Mouse (Mus musculus): ENCODE data around the gene Tufm. TPM values are rescaled to one million over a fixed set of nuclear protein-coding genes. Genes with fewer than 3 reads are reported as not detected.
"Not testable (repeated sequence)": the region's sequence is repeated elsewhere in the genome, so short reads cannot be mapped to it uniquely, and the experiment has no call there.

Tufm gene
- polyA plus RNA-seq, 1 experiment, result 43.5 TPM

- no peaks in the 10 kb centered on the region; the same call in 1 of the 2 replicates for H3K36me3 ChIP-seq (ENCODE audit: control insufficient read depth, insufficient read depth, low read length)
- TF ChIP-seq CTCF (IDR thresholded peaks at IDR 0.05; ENCODE audit: control insufficient read depth, insufficient read depth, insufficient replicate concordance, low read depth, low read length), result no peak
- TF ChIP-seq POLR2A (IDR thresholded peaks at IDR 0.05; ENCODE audit: control insufficient read depth, low read depth, low read length), result peak; percentile 7; the same call in 1 of the 2 replicates
- H3K4me1 ChIP-seq (ENCODE audit: control insufficient read depth, insufficient read depth, low read length), result peaks cover 7% of the 10 kb centered on the region
Observed at GRCm38 (mm10) chr7:126482392-126482871, 4.7 kb upstream of the Tufm start.

GRCm38 (mm10) chr7:126487617-126488385, 640 bp downstream of the Tufm start:
- Histone ChIP-seq H3K27ac (ENCODE audit: control insufficient read depth, insufficient read depth, low read depth, low read length) (peak overlapping the region; percentile 73), H3K4me3 (ENCODE audit: control insufficient read depth, low read depth, low read length) (peak overlapping the region; percentile 96)
- H3K4me1 ChIP-seq (ENCODE audit: control insufficient read depth, insufficient read depth, low read length); H3K27me3 ChIP-seq (ENCODE audit: control insufficient read depth, insufficient read depth, low read length); H3K36me3 ChIP-seq (ENCODE audit: control insufficient read depth, insufficient read depth, low read length): not testable (repeated sequence)

More at GRCm38 (mm10) chr7:126482392-126482871, 4.7 kb upstream of the Tufm start:
- H3K27ac ChIP-seq (ENCODE audit: control insufficient read depth, insufficient read depth, low read depth, low read length), result peak overlapping the region; percentile 56
- H3K27me3 ChIP-seq (ENCODE audit: control insufficient read depth, insufficient read depth, low read length), result no peaks in the 10 kb centered on the region
- peak overlapping the region; percentile 61; the same call in 1 of the 2 replicates for H3K4me3 ChIP-seq (ENCODE audit: control insufficient read depth, low read depth, low read length)

- Histone ChIP-seq H3K4me3 (ENCODE audit: control insufficient read depth, low read depth, low read length) (no peak overlapping the region), H3K36me3 (ENCODE audit: control insufficient read depth, insufficient read depth, low read length) (peaks cover 7% of the 10 kb centered on the region), H3K27ac (ENCODE audit: control insufficient read depth, insufficient read depth, low read depth, low read length) (no peak overlapping the region), H3K27me3 (ENCODE audit: control insufficient read depth, insufficient read depth, low read length) (no peaks in the 10 kb centered on the region), H3K4me1 (ENCODE audit: control insufficient read depth, insufficient read depth, low read length) (peaks cover 9% of the 10 kb centered on the region)
- TF ChIP-seq POLR2A (IDR thresholded peaks at IDR 0.05; ENCODE audit: control insufficient read depth, low read depth, low read length), result no peak
- TF ChIP-seq CTCF (IDR thresholded peaks at IDR 0.05; ENCODE audit: control insufficient read depth, insufficient read depth, insufficient replicate concordance, low read depth, low read length), result no peak
Observed at GRCm38 (mm10) chr7:126491005-126491404, 3.8 kb downstream of the Tufm start.

GRCm38 (mm10) chr7:126491973-126492372, 4.8 kb downstream of the Tufm start:
- TF ChIP-seq CTCF (IDR thresholded peaks at IDR 0.05; ENCODE audit: control insufficient read depth, insufficient read depth, insufficient replicate concordance, low read depth, low read length) (no peak), POLR2A (IDR thresholded peaks at IDR 0.05; ENCODE audit: control insufficient read depth, low read depth, low read length) (no peak)
- no peak overlapping the region for H3K4me3 ChIP-seq (ENCODE audit: control insufficient read depth, low read depth, low read length)
- peaks cover 6% of the 10 kb centered on the region for H3K4me1 ChIP-seq (ENCODE audit: control insufficient read depth, insufficient read depth, low read length)
- H3K27ac ChIP-seq (ENCODE audit: control insufficient read depth, insufficient read depth, low read depth, low read length), result no peak overlapping the region
- H3K36me3 ChIP-seq (ENCODE audit: control insufficient read depth, insufficient read depth, low read length), result peaks cover 11% of the 10 kb centered on the region
- no peaks in the 10 kb centered on the region for H3K27me3 ChIP-seq (ENCODE audit: control insufficient read depth, insufficient read depth, low read length)

- TF ChIP-seq CTCF (IDR thresholded peaks at IDR 0.05; ENCODE audit: control insufficient read depth, insufficient read depth, insufficient replicate concordance, low read depth, low read length) (no peak), POLR2A (IDR thresholded peaks at IDR 0.05; ENCODE audit: control insufficient read depth, low read depth, low read length) (no peak)
- H3K27me3 ChIP-seq (ENCODE audit: control insufficient read depth, insufficient read depth, low read length), result no peaks in the 10 kb centered on the region
- no peaks in the 10 kb centered on the region for H3K4me1 ChIP-seq (ENCODE audit: control insufficient read depth, insufficient read depth, low read length)
- H3K36me3 ChIP-seq (ENCODE audit: control insufficient read depth, insufficient read depth, low read length), result peaks cover 14% of the 10 kb centered on the region
- H3K4me3 ChIP-seq (ENCODE audit: control insufficient read depth, low read depth, low read length), result no peak overlapping the region
- no peak overlapping the region for H3K27ac ChIP-seq (ENCODE audit: control insufficient read depth, insufficient read depth, low read depth, low read length)
Observed at GRCm38 (mm10) chr7:126494120-126494519, 7.0 kb downstream of the Tufm start.

GRCm38 (mm10) chr7:126496475-126496874, 9.3 kb downstream of the Tufm start:
- TF ChIP-seq POLR2A (IDR thresholded peaks at IDR 0.05; ENCODE audit: control insufficient read depth, low read depth, low read length), result no peak
- TF ChIP-seq CTCF (IDR thresholded peaks at IDR 0.05; ENCODE audit: control insufficient read depth, insufficient read depth, insufficient replicate concordance, low read depth, low read length), result no peak

GRCm38 (mm10) chr7:126497966-126498365, 10.8 kb downstream of the Tufm start:
- TF ChIP-seq POLR2A (IDR thresholded peaks at IDR 0.05; ENCODE audit: control insufficient read depth, low read depth, low read length), result no peak
- Histone ChIP-seq H3K27me3 (ENCODE audit: control insufficient read depth, insufficient read depth, low read length) (no peaks in the 10 kb centered on the region), H3K36me3 (ENCODE audit: control insufficient read depth, insufficient read depth, low read length) (peaks cover 26% of the 10 kb centered on the region), H3K4me1 (ENCODE audit: control insufficient read depth, insufficient read depth, low read length) (no peaks in the 10 kb centered on the region; the same call in 1 of the 2 replicates), H3K4me3 (ENCODE audit: control insufficient read depth, low read depth, low read length) (no peak overlapping the region), H3K27ac (ENCODE audit: control insufficient read depth, insufficient read depth, low read depth, low read length) (no peak overlapping the region)

More at GRCm38 (mm10) chr7:126496475-126496874, 9.3 kb downstream of the Tufm start:
- Histone ChIP-seq H3K4me3 (ENCODE audit: control insufficient read depth, low read depth, low read length) (no peak overlapping the region), H3K27ac (ENCODE audit: control insufficient read depth, insufficient read depth, low read depth, low read length) (no peak overlapping the region), H3K27me3 (ENCODE audit: control insufficient read depth, insufficient read depth, low read length) (no peaks in the 10 kb centered on the region), H3K4me1 (ENCODE audit: control insufficient read depth, insufficient read depth, low read length) (no peaks in the 10 kb centered on the region; the same call in 1 of the 2 replicates), H3K36me3 (ENCODE audit: control insufficient read depth, insufficient read depth, low read length) (peaks cover 23% of the 10 kb centered on the region)
